Mouse (Mus musculus) retina, embryonic 14.5 days (tissue): Measurements from ENCODE around the gene Ivd.

Experiments
- DNase-seq: peaks from one replicate; pipeline ENCODE4 v3.0.0-alpha.2; 2015; ENCODE audit warnings: low spot score

Gene Ivd

DNA sequence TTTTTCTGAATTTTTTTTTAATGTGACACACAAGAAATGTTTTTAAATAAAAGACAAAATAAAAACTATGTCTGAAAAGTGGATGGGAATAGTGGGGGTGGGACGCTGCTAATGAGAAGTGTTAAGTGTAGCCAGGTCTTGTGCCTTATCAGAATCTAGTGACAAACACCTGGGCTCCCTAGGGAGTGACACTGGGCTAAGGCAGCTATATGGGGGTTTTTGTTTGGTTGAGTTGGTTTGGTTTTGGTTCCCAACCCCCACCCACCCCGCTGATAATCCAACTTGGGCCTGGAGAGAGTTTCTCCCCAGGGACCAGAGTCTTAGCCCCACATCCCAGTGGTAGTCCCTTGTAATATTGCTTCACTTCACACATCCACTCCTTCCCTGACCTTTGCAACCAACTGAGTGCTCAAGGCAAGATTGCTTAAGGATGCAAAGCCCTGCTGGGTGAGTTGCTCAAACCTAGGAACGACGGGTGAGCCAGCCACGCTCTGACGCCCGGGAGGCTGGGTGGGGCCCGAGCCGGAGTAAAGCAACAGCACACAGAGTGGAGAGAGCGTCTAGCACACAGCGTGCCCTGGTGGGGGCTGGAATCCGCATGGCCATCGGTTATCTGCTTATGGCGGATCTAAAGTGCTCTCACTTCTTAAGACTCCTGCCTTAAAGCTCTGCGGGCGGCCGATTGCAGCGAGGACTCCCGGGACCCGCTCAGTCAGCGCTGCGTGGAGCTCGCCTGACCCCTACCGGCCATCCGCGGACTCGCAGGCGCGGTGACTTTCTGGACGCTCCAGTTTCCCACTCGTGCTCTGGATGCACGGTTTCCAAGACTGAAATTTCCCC lies 21.3 kb downstream of the Ivd start:
- peak; percentile 90 for DNase-seq

DNA sequence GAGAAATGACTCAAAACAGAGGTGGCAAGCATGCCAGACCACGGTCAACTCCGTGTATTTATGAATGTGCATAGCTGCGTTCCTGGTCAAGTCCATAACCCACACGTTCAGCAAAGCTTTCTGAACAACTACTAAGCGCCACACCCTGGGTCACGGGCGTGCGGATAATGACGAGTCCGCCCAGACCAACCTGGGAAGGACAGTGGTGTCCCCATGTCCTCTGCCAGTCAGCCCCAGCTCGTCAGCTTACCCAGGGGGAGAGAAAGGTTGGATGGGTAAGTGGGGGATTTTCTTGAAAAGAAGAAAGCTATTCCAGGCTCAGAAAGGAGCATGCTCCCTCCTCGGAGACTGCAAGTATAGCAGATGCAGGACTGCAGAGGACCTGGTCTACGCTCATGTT lies 25.7 kb downstream of the Ivd start:
- peak; percentile 20 for DNase-seq

DNA sequence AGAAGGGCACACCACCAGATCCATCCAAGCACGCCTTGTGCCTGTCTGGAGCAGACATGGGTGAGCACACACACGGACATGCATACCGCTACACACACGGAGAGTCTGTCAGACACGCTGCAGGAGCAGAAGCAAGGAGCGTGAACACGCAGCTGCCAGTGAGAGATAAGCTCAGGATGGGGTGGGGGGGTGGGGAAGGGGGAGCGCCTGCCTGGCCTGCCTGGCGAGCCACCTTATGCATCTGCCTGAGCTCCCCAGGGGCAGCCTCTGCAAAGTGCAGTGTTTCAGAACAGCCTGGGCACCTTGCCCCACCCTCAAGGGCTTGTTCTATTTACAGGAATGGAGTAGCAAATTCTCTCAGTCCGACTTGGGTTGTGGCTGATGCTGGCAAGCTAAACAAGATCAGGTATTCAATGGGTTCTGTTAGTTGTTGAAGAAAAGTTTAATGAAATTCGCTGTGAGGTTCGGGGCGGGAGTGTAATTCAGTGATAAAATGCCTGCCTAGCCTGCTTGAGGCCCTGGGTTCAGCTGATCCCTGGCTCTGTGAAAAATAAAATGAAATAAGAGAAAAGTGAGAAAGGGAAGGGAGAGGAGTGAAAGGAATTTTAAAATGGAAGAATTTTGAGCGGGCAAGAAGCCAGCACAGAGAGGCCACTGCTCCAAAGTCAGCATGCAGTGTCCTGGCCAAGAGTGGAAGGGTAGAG lies 26.2 kb downstream of the Ivd start:
- DNase-seq, result no peak

DNA sequence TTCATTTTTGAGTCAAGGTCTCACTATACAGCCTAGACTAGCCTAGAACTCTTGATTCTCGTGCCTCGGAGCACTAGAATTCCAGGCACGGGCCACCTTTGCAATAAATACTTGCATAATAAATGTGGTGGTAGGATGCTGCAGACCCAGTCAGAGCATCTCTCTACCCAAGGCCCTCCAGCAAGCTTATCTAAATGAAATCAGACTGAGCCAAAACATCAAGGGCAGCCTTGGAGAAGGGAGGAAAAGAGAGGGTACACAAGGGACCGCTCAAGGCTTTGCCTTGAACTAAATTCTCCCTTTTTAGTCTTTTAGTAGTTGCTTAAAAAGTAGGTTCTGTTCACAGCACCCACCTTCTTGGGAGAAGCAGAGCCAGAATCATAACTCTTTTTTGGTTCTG lies 29.4 kb downstream of the Ivd start:
- DNase-seq, result no peak

DNA sequence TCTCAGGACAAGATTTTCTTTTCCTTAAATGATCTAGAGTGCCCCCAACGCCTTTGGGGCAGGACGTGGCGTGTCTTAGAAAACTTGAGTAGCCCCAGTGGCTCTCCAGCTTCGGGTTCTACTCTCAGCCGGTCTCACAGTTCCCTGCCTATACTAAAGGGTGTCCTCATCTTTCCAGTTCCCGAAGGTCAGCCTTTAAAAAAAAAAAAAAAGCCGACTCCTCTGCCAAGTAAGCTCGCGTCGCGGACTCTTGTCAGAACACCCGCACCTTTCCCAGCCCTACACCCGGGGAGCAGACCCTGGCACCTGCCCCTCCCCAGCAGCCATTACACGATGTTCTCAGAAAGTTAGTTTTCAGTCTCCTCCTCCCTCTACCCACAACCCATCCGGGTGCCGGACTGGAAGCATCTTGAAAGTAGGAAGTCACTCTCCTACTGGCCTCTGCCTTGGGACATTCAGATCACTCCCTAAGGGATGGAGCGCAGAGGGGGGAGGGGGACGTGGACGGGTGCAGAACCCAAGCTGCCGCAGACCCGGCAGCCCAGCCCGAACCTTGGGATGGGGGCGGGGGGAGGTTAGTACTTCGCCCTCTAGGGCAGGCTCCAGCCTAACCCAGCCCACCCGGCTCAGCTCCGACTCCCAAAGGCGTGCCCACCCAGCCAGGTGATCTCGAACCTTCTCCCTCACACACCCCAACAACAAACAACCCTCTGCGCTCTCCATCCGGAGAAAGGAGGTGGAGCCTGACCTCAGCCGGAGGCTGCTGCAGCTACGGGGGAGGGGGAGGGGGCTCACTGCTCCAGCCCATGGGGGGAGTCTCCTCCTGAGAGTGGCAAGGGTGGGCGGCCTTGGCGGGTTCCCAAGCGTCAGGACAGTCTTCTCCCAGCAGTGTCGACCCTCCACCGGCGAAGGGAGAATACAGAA lies 34.5 kb downstream of the Ivd start:
- peak; percentile 55 for DNase-seq

DNA sequence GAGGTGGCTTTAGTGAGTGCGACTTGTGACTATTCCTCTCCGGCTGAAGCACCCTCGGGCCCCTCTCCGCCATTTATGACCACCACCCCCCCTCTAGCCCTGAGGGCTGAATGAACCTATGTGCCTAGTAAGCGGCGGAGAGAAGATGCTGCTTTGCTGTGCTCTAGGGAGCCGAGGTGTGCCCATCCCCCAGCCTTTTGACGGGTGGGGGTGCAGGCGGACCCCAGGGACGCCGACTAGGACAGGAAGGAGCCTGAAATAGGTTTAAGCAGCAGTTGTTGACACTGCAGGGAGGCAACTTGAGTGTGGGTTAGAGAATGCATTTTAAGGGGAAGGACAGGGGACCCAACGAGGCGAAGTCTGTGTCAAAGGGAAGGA lies 35.1 kb downstream of the Ivd start:
- no peak for DNase-seq

DNA sequence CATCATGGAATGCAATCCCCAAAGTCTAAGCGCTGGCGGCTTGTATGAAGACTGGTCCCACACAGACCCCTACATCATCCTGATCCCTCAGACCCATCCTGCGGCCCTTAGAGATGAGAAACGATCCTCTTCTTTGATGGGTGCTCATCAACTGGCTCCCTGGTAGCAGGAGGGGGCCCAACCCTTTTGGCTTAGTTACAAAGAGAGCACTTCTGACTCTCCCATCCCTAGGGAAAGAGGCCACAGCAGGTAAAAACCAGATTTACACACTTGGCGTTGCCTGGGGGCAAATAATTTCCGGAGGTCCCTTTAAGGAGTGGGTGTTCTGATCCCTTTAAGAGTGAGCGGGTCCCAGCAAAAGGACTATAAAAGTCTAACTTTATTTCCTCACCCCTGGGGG lies 35.6 kb downstream of the Ivd start:
- DNase-seq, result no peak

DNA sequence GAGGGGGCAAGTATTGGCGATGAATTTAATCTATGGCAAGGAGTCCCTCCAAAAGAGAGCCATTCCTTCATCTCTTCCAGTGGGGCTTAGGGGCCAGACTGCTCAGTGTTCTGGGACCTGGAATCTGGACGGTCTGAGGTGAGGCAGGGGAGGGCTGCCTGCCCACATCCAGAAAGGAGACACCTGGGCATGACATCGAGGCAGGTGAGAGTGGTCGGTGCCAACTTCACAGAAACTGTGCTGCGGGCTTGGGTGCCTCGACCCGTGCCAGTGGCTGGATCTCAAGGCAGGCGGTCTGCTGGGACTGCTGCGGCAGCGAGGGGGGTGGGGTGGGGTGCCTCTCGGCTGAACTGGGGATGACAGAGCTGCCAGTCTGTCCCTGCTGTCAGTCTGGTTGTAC lies 36.1 kb downstream of the Ivd start:
- no peak for DNase-seq

DNA sequence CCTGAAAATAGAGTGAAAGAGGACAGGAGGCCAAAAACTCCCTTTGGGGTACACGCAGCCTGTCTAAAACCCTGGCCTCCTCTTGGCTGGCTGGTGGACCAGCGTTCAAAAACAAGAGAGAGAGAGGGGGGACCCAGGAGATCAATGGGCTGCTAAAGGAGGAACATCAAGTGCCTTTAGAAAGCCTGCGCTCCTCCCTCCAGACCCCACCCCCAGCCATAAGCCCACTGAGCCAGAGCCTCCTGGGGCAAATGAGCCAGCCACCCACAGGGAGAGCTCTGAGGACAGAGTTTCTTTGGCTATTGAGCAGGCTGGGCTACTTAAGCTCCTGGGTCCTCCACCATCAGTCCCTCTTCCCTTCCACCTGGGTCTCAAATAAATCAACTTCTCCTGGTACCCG lies 37.0 kb downstream of the Ivd start:
- no peak for DNase-seq

DNA sequence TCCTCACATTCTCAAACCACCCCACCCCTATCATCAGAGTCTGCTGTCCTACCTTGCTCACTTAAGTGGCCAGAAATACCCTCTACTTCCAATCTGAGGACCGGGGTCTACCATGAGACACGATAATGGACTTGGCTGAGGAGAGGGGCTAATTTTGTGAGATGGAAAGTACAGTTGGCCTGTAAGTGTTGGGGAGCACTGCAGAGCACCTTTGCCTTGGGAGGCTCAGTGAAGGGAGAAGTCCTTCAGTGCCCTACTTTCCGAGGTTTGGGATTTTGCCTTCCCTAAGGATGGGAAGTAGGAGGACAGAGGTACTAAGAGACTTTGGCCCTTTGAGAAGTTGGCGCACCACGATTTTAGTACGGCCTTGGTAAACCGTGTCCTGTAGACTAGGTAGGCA lies 37.6 kb downstream of the Ivd start:
- no peak for DNase-seq

DNA sequence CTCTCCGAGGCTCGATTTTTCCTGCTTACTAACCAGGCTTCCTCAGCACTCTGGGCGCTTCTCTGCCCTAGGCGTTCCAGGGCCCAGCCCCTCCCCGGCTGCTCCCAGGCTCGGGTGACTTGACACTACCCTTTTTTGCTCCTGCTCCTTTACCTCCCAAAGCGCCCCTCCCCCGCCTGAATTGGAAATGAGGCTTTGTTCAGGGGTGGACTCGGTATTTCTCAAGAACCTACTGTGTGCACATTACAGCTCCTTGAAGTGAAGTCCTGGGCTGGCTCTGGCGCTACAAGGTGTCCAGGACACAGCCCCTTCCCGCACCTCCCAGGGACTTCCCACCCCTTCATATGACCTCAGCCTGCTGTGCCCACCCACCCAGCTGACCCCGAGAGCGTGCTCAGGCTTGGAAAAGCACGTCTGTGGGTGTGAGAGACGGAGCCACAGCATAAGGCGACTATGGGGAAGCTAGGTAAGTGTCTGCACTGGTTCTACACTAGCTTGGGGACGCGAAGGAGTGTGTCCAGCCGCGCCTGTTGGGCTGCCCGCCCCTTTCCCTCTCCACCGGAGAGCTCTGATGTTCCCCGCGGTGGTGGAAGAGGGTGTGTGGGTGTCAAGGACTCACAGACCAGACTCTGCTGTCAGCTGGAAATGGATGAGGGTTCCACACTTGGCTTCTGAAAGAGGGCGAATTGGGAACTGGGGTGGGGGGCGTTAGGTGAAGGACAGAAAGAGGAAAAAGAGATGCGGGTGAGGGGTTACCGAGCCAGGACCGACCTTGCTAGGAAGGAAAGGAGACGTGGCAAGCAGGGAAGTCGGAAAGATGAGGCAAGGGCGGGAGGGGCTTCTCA lies 38.4 kb downstream of the Ivd start, which contains the start of gene Bahd1:
TSS of gene Bahd1 (plus strand) at position 397 of the 845 bp plus-strand sequence.
- DNase-seq, result peak; percentile 46

DNA sequence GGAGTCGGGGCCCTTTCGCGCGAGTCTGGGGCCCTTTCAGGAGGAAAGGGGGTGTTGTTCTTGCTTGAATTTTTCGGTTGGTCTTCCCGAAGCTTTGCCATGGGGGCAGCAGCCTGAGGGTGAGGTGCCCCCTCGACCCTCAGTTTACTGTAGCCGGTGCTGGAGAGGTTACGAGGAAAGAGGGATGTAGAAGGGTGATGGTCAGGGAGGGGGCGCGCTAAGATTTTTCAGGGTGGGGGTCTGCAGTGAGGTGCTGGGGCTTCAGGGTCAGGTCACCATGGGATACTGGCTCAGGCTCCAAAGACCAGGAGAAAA lies 39.0 kb downstream of the Ivd start:
- DNase-seq, result no peak

DNA sequence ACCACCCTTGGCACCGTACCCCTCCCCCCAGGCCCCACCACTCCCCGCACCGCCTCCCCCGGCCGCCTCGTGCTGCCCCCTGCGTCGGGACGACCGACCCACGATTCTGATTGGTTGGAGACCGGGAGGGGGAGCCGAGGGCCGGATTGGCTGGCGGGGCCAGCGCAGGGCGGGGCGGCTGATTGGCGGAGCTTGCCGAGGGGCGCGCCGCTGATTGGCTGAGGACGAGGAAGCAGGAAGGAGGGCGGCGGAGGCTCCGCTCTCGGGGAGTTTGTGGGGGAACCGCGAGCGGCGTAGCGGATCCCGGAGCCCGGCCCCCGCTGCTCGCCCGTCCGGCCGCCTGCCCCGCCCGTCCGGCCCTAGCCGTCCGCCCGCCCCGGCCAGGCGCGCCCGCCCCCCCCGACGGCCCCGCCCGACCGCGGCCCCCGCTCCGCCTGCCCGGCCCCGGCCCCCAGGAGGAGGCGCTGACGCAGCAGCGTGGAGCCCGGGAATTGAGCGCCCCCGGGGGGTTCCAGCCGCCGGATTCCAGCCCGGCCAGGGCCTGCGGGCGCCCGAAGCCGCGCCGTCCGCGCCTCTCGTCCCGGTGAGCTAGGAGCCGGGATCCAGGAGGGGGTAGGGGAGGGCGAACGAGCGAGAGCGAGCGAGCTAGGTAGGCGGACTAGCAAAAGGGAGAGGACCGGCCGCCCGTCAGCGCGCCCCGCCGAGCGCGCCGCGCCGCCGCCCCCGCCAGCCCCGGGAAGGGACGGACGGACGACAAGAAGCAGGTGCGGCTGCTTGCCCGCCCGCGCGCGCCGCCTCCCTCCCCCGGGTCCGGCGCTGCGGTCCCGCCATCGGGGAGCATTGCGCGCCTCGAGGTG lies 39.6 kb downstream of the Ivd start:
- peak; percentile 94 for DNase-seq

DNA sequence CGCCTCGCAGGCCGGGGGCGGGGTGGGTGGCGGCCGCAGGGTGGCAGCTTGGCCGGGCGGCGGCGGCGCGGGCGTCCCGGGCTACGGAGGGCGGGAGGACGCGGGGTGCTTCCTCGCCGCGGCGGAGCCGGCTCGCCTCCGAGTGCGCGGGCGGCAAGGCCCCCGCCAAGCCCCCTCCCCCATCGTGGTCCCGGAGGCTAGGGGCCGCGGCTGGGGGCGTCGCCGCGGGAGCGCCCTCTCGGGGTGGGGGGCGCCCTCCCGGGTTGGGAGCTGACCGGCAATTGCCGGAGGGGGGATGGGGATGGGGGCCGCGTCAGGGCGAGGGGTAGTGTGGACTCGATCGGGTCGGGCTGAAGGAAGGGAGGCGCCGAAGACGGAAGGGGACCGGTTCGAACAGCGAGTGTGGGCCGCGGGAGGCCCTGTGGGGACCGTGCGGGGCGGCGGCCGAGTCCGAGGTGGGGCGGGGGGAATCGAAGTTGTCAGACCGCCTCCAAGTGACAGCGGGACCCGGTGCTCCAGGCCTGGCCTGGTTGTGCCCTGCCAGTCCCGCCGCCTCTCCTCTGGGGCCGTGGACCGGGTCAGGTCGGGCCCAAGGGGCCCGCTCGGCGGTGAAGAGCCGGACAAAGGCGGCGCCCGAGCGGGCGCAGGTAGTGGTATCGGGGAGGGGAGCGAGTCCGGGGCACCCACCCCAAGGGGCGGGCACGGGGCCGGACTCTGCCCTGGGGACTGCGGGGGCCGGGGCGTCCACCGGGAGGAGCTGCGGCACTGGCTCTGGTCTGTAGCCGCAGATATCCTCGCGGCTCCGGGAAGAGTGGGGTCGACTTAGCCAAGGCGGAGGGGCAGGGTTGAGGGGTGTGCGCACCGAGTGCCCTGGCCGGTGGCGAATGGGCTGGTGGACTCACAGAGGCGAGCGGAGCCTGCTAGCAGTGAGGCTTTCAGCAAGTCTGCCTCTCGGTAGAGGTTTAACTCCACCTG lies 40.6 kb downstream of the Ivd start:
- DNase-seq, result peak; percentile 60

DNA sequence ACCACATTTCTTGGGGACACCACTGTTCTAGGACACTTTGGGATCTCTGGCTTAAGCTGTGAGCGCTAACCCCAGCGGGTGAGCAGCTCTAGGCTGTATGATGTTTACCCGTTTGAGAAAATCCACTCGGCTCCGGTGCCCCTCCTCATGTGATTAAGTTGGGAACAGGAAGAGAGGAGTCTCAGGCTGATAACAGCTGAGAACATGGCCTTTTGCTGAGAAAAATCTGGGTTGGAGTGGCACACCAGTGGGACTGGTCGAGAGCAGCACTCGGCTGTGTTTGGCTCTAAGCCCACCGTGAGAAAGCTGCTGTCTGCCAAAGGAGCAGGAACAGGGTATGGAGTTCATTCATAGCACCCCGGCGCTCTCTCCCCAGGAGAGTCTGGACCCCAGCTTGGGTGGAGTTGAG lies 41.6 kb downstream of the Ivd start:
- DNase-seq, result no peak

DNA sequence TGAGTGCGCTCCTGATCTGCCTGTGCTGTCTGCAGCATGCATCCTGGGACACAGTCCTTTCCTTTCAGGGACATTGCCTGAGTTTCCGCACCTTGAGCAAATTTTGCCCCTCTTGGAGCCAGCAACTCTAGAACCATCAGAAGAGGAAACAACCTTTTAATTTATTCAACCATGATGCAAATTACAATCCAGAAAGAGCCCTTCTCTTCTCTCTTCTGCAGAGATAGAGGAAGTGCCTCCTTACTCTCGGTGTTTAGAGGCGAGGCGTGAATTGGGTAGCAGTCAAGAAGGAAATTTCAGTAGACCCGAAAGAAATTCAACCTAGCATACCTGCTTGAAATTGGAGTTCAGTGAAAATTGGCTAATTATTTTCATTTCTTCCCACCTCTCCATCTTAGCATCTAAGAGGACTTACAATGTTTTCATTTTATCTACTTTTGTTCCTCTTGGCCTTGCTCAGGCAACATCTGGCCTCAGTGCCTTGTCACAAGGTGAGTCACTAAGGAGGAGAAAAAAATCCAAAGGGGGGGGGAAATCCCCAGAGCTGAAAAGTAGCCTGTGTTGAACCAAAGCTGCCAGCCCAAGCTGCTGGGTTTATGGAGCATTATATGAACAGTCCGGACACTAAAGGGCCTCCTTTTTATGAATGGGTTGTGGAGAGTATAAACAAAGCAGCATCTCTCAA lies 43.8 kb downstream of the Ivd start:
- DNase-seq, result no peak

DNA sequence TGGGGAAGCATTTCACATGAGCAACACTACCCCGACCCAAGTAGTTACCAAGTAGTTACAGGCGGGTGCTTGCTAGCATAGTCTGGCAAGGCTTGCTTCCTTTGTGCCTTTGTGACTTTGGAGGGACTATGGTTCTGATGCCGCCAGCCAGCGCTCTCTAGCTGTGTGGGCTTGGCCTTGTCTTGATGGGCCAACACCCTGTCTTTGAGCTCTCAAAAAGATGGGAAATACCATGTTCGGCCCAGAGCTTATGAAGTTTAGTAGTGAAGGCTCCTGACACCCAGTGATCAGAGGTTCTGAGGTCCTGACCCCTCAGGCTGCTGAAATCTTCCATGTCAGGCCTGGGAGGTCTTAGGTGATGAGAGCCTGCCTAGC lies 44.4 kb downstream of the Ivd start:
- DNase-seq, result no peak

DNA sequence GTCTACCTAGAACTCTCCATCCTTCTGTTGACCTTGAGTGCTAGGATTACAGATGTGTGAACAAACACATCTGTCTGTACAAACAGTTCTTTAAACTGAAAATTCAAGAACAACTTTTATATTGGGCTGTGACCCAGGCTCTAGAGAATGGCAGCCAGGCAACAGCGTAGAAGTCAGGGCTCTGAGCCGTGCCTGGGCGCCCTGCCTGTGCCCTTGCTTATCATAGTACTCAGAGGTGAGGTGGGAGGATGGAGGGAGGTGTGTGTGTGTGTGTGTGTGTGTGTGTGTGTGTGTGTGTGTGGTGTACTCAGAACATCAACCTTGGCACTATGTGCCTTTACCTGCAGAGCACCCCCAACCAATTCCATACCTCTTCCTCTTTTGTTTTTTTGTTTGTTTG lies 46.0 kb downstream of the Ivd start:
- DNase-seq, result no peak

DNA sequence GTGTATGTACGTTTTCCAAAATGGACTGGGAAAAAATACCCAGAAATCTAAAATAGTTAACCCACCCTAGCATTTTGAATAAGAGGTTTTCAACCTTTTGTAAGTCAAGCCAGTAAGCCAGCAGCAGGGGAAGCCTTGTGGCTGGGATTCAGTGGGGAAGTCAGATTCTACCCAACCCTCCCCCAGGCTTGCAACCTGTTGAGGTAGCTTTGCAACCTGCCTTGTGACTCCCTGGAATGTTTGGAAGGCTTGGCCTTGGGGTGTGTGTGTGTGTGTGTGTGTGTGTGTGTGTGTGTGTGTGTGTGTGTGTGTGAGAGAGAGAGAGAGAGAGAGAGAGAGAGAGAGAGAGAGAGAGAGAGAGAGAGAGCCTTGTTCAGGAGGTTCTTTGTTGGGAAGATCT lies 47.4 kb downstream of the Ivd start:
- DNase-seq, result no peak
